Mouse (Mus musculus): ENCODE data around the gene Ube2c. TPM values are rescaled to one million over a fixed set of nuclear protein-coding genes. Genes with fewer than 3 reads are reported as not detected.

The Ube2c gene
- polyA plus RNA-seq, 1 experiment from 2014 or later = 198 TPM

- Histone ChIP-seq H3K9ac (ENCODE audit: low read length) (peak overlapping the region; percentile 74), H3K9me3 (replicated peaks; ENCODE audit: control insufficient read depth, low read length) (no peaks in the 10 kb centered on the region), H3K4me2 (ENCODE audit: low read length) (peak overlapping the region; percentile 90), H3K27me3 (replicated peaks; ENCODE audit: control insufficient read depth, insufficient read depth, low read length) (no peaks in the 10 kb centered on the region), H3K36me3 (ENCODE audit: control insufficient read depth, insufficient read depth, low read length) (peaks cover 37% of the 10 kb centered on the region), H3K4me3 (ENCODE audit: low read depth, low read length) (peak overlapping the region; percentile 64), H3K27ac (ENCODE audit: low read depth, low read length) (no peak overlapping the region), H3K4me1 (ENCODE audit: control insufficient read depth, insufficient read depth, low read length) (peaks cover 20% of the 10 kb centered on the region)
- ATAC-seq (no peak), DNase-seq (ENCODE audit: low spot score) (no peak)
- WGBS = 77% methylated on average over 8 of the region's 8 CpGs
Observed at GRCm38 (mm10) chr2:164771123-164771522, 1.4 kb downstream of the Ube2c start.

- WGBS = 78% methylated on average over 14 of the region's 14 CpGs
- Histone ChIP-seq H3K9me3 (replicated peaks; ENCODE audit: control insufficient read depth, low read length) (no peaks in the 10 kb centered on the region), H3K36me3 (ENCODE audit: control insufficient read depth, insufficient read depth, low read length) (peaks cover 15% of the 10 kb centered on the region), H3K27me3 (replicated peaks; ENCODE audit: control insufficient read depth, insufficient read depth, low read length) (no peaks in the 10 kb centered on the region), H3K27ac (ENCODE audit: low read depth, low read length) (no peak overlapping the region), H3K4me3 (ENCODE audit: low read depth, low read length) (no peak overlapping the region), H3K4me2 (ENCODE audit: low read length) (no peak overlapping the region), H3K9ac (ENCODE audit: low read length) (no peak overlapping the region), H3K4me1 (ENCODE audit: control insufficient read depth, insufficient read depth, low read length) (peaks cover 20% of the 10 kb centered on the region)
- no peak for ATAC-seq
- no peak for DNase-seq (ENCODE audit: low spot score)
Observed at GRCm38 (mm10) chr2:164773229-164773988, 3.7 kb downstream of the Ube2c start.

- Histone ChIP-seq H3K36me3 (ENCODE audit: control insufficient read depth, insufficient read depth, low read length) (peaks cover 15% of the 10 kb centered on the region), H3K9me3 (replicated peaks; ENCODE audit: control insufficient read depth, low read length) (no peaks in the 10 kb centered on the region), H3K27ac (ENCODE audit: low read depth, low read length) (no peak overlapping the region), H3K27me3 (replicated peaks; ENCODE audit: control insufficient read depth, insufficient read depth, low read length) (no peaks in the 10 kb centered on the region), H3K4me2 (ENCODE audit: low read length) (no peak overlapping the region), H3K4me1 (ENCODE audit: control insufficient read depth, insufficient read depth, low read length) (peaks cover 20% of the 10 kb centered on the region), H3K4me3 (ENCODE audit: low read depth, low read length) (no peak overlapping the region), H3K9ac (ENCODE audit: low read length) (no peak overlapping the region)
- WGBS = 88% methylated on average over 5 of the region's 5 CpGs
- DNase-seq (ENCODE audit: low spot score) (no peak), ATAC-seq (no peak)
Observed at GRCm38 (mm10) chr2:164773989-164774364, 4.3 kb downstream of the Ube2c start.

- DNase-seq (ENCODE audit: low spot score) (no peak), ATAC-seq (no peak)
- Histone ChIP-seq H3K27ac (ENCODE audit: low read depth, low read length) (no peak overlapping the region), H3K36me3 (ENCODE audit: control insufficient read depth, insufficient read depth, low read length) (peaks cover 15% of the 10 kb centered on the region), H3K4me3 (ENCODE audit: low read depth, low read length) (no peak overlapping the region), H3K9me3 (replicated peaks; ENCODE audit: control insufficient read depth, low read length) (no peaks in the 10 kb centered on the region), H3K27me3 (replicated peaks; ENCODE audit: control insufficient read depth, insufficient read depth, low read length) (no peaks in the 10 kb centered on the region), H3K4me1 (ENCODE audit: control insufficient read depth, insufficient read depth, low read length) (peaks cover 8% of the 10 kb centered on the region), H3K9ac (ENCODE audit: low read length) (no peak overlapping the region), H3K4me2 (ENCODE audit: low read length) (no peak overlapping the region)
- 92% methylated on average over 6 of the region's 6 CpGs for WGBS
Observed at GRCm38 (mm10) chr2:164776130-164776529, 6.4 kb downstream of the Ube2c start.

GRCm38 (mm10) chr2:164776801-164777200 lies 7.1 kb downstream of the Ube2c start:
- no peak overlapping the region for H3K4me2 ChIP-seq (ENCODE audit: low read length)
- WGBS = 69% methylated on average over 17 of the region's 17 CpGs
- peaks cover 3% of the 10 kb centered on the region; the same call in 1 of the 2 replicates for H3K4me1 ChIP-seq (ENCODE audit: control insufficient read depth, insufficient read depth, low read length)
- H3K4me3 ChIP-seq (ENCODE audit: low read depth, low read length) = no peak overlapping the region
- no peaks in the 10 kb centered on the region for H3K9me3 ChIP-seq (replicated peaks; ENCODE audit: control insufficient read depth, low read length)
- no peaks in the 10 kb centered on the region for H3K27me3 ChIP-seq (replicated peaks; ENCODE audit: control insufficient read depth, insufficient read depth, low read length)
- DNase-seq (ENCODE audit: low spot score) (no peak), ATAC-seq (no peak)
- H3K27ac ChIP-seq (ENCODE audit: low read depth, low read length) = no peak overlapping the region
- no peak overlapping the region for H3K9ac ChIP-seq (ENCODE audit: low read length)
- H3K36me3 ChIP-seq (ENCODE audit: control insufficient read depth, insufficient read depth, low read length) = peaks cover 10% of the 10 kb centered on the region

- DNase-seq (ENCODE audit: low spot score) (no peak), ATAC-seq (no peak)
- no peak overlapping the region for H3K9ac ChIP-seq (ENCODE audit: low read length)
- H3K4me2 ChIP-seq (ENCODE audit: low read length) = no peak overlapping the region
- H3K4me1 ChIP-seq (ENCODE audit: control insufficient read depth, insufficient read depth, low read length) = no peaks in the 10 kb centered on the region
- peaks cover 4% of the 10 kb centered on the region; the same call in 1 of the 2 replicates for H3K36me3 ChIP-seq (ENCODE audit: control insufficient read depth, insufficient read depth, low read length)
- no peak overlapping the region for H3K27ac ChIP-seq (ENCODE audit: low read depth, low read length)
- WGBS = 81% methylated on average over 30 of the region's 30 CpGs
- H3K4me3 ChIP-seq (ENCODE audit: low read depth, low read length) = no peak overlapping the region
- no peaks in the 10 kb centered on the region for H3K9me3 ChIP-seq (replicated peaks; ENCODE audit: control insufficient read depth, low read length)
- no peaks in the 10 kb centered on the region for H3K27me3 ChIP-seq (replicated peaks; ENCODE audit: control insufficient read depth, insufficient read depth, low read length)
Observed at GRCm38 (mm10) chr2:164777246-164778014, 7.7 kb downstream of the Ube2c start.

GRCm38 (mm10) chr2:164778015-164778287 lies 8.3 kb downstream of the Ube2c start:
- WGBS = 92% methylated on average over 11 of the region's 11 CpGs
- no peaks in the 10 kb centered on the region for H3K4me1 ChIP-seq (ENCODE audit: control insufficient read depth, insufficient read depth, low read length)
- H3K27ac ChIP-seq (ENCODE audit: low read depth, low read length) = no peak overlapping the region
- ATAC-seq (no peak), DNase-seq (ENCODE audit: low spot score) (no peak)
- no peak overlapping the region for H3K9ac ChIP-seq (ENCODE audit: low read length)
- H3K36me3 ChIP-seq (ENCODE audit: control insufficient read depth, insufficient read depth, low read length) = peaks cover 2% of the 10 kb centered on the region; the same call in 1 of the 2 replicates
- H3K9me3 ChIP-seq (replicated peaks; ENCODE audit: control insufficient read depth, low read length) = no peaks in the 10 kb centered on the region
- H3K27me3 ChIP-seq (replicated peaks; ENCODE audit: control insufficient read depth, insufficient read depth, low read length) = no peaks in the 10 kb centered on the region
- H3K4me2 ChIP-seq (ENCODE audit: low read length) = no peak overlapping the region
- no peak overlapping the region for H3K4me3 ChIP-seq (ENCODE audit: low read depth, low read length)

- ATAC-seq = no peak
- Histone ChIP-seq H3K36me3 (ENCODE audit: control insufficient read depth, insufficient read depth, low read length) (no peaks in the 10 kb centered on the region), H3K27me3 (replicated peaks; ENCODE audit: control insufficient read depth, insufficient read depth, low read length) (no peaks in the 10 kb centered on the region), H3K4me1 (ENCODE audit: control insufficient read depth, insufficient read depth, low read length) (no peaks in the 10 kb centered on the region), H3K9me3 (replicated peaks; ENCODE audit: control insufficient read depth, low read length) (no peaks in the 10 kb centered on the region), H3K9ac (ENCODE audit: low read length) (no peak overlapping the region), H3K4me2 (ENCODE audit: low read length) (no peak overlapping the region), H3K27ac (ENCODE audit: low read depth, low read length) (no peak overlapping the region), H3K4me3 (ENCODE audit: low read depth, low read length) (no peak overlapping the region)
- WGBS = 88% methylated on average over 7 of the region's 7 CpGs
- no peak for DNase-seq (ENCODE audit: low spot score)
Observed at GRCm38 (mm10) chr2:164778809-164779208, 9.1 kb downstream of the Ube2c start.

GRCm38 (mm10) chr2:164779481-164780086 lies 9.9 kb downstream of the Ube2c start, which contains the start of gene Tnnc2:
Gene Tnnc2 (minus strand): TSS chr2:164779967.
- DNase-seq (ENCODE audit: low spot score) (no peak), ATAC-seq (no peak)
- no peak within 1 kb of the TSS for H3K4me3 ChIP-seq (ENCODE audit: low read depth, low read length)
- H3K27ac ChIP-seq (ENCODE audit: low read depth, low read length) = no peak within 1 kb of the TSS
- H3K9ac ChIP-seq (ENCODE audit: low read length) = no peak within 1 kb of the TSS
- H3K36me3 ChIP-seq (ENCODE audit: control insufficient read depth, insufficient read depth, low read length) = no peaks in the 10 kb centered on the region
- H3K9me3 ChIP-seq (replicated peaks; ENCODE audit: control insufficient read depth, low read length) = no peaks in the 10 kb centered on the region
- no peaks in the 10 kb centered on the region for H3K27me3 ChIP-seq (replicated peaks; ENCODE audit: control insufficient read depth, insufficient read depth, low read length)
- 75% methylated on average over 8 of the region's 8 CpGs for WGBS
- H3K4me2 ChIP-seq (ENCODE audit: low read length) = no peak within 1 kb of the TSS
- no peaks in the 10 kb centered on the region for H3K4me1 ChIP-seq (ENCODE audit: control insufficient read depth, insufficient read depth, low read length)
